Mouse (Mus musculus) liver, adult (tissue): Measurements from ENCODE around the gene Cryba1.

Experiments
- GATA4 ChIP-seq: IDR thresholded peaks from 2 replicates; pipeline ENCODE4 v1.6.1; 2014; ENCODE audit warnings: mild to moderate bottlenecking, low read length; ENCODE audit not compliant: insufficient replicate concordance

Gene Cryba1

GRCm38 (mm10) chr11:77725183-77725582 lies at the start of gene Cryba1:
Cryba1 (minus strand) TSS chr11:77725283.
- TF ChIP-seq GATA4, result no peak

- no peak for TF ChIP-seq GATA4
Observed at GRCm38 (mm10) chr11:77771879-77772713, 47.0 kb upstream of the Cryba1 start.

GRCm38 (mm10) chr11:77770346-77770745 lies 45.3 kb upstream of the Cryba1 start:
- peak; percentile 7; the same call in 1 of the 2 replicates for TF ChIP-seq GATA4

DNA sequence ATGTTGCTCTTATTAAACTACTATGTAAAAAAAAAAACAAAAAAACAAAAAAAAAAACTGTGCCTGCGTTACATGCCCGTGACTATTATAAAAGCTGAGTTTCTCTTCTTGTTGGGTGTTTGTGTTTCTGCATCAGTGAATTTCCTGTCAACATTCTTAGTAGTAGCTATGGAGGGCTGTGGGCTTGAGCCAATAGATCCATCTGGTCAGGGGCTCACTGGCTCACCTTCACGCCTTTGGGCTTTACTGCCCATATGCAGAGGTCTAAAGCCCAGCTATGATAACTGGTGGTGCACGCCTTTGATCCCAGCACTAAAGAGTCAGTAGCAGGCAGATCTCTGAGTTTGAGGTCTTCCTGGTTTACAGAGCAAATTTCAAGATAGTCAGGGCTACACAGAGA lies 44.4 kb upstream of the Cryba1 start:
- no peak for TF ChIP-seq GATA4

DNA sequence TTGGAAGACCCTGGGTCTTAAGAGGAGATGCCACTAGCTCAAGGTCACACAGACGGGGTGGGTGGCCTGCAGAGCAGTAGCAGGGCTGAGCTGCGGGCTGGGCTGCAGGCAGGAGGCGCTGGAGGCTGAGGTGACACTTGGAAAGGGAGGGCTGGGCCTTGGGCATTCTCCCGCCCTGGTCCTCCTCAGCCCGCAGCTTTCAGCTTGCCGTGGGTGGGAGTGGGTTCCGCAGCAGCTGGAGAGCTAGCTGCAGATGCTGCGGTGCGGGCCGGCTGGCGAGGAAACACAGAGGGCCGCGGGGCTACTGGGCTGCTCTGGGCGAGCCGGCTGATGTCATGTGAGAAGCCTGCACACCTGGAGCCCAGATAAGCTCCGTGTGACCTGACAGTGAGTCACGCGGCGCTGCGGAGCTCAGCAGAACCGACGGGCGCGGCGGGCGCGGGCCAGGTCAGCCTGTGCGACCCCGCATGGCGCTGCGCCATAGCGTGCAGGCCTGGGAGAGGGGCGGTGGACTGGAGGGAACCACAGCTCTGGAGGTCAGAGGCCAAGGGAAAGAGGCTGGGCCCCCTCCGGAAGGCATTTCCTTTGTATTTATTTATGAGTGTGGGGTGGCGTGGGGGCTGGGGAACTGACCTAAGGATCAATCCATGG lies 41.4 kb upstream of the Cryba1 start:
- TF ChIP-seq GATA4, result peak; percentile 87; the same call in 1 of the 2 replicates

DNA sequence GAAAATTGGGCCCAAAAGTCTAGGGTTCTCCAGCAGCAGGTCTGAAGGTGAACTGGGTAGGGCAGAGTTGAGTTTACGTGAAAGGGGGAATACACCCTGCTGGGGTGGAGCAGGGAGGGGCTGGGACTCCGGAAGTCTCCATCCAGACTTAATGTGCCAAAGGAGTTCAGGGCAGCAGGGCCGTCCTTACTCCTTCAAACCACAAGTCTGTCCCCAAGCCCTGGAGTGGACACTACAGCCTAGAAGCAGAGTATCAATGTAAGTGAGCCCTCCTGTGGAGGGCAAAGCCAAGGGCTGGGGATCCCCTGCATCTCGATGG lies 40.3 kb upstream of the Cryba1 start:
- TF ChIP-seq GATA4, result no peak

DNA sequence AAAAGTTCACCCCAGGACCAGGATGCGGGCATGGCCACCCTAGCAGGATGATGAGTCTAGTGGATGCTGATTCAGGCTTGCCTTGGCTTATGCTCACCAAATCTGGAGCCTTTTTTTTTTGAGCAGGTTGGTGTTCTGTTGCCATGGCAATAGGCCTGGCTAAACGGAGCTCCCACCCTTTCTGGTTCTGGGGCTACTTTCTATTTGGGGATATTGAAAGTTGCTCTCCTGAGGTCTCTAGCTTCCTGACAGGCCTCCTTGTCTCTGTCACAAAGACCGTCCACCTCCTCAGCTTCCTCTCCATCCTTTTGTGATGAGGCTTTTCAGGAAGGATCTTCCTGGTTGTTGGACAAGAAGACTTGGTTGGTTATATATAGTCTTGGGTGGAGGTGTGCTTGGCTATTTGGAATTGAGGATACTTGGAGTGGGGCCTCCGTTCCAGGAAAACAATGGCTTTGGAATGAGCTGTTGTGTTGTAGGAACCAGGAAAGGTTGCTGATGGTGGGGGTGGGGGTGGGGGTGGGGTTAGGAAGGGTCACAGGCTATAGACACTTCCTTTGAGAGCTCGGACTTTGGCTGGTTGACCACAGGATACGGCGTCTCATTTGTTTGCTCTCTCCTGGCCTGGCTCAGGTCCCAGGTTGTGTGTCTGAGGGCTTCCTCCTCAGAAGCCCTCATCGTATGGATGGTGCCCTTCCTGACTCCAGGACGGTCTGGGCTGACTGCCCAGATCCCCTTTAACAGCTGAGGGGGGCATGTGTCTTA lies 39.8 kb upstream of the Cryba1 start:
- no peak for TF ChIP-seq GATA4

DNA sequence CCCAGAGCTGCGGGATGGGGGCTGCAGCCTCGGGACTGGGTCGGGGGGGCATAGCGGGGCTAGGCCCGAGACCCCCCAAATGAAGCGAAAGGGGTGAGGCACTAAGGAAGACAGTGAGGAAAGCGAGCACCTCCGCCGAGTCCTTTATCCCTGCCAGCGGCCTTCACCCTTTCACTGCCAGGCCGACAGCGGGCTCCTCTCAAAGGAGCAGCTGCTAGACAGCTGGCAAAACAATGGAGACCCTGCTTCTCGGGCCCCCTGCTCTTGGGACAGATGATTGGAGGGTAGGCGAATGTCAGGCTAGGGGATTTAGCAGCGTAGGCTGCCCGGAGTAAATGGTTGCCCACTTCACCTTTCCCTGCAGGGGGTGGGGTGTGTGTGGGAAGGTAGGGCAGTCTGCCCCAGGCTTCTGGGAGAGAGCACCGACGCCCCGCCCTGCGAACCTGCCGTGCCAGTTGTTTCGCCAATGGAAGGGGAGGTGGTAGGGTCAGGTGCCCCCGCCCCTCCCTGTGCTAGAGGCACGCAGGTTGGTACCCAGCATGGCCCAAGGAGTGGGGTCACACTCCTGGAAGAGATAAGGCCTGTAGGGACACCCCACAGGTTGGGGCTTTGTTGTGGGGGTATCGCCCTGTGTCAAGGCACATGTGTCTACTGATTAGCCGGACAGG lies 38.7 kb upstream of the Cryba1 start:
- TF ChIP-seq GATA4, result no peak

GRCm38 (mm10) chr11:77762783-77763672 lies 37.9 kb upstream of the Cryba1 start, which contains the start of gene Myo18a:
Myo18a (plus strand) TSS chr11:77763246.
- no peak for TF ChIP-seq GATA4

- TF ChIP-seq GATA4, result no peak
Observed at GRCm38 (mm10) chr11:77760031-77760430, 34.9 kb upstream of the Cryba1 start.

- no peak for TF ChIP-seq GATA4
Observed at GRCm38 (mm10) chr11:77753469-77753868, 28.4 kb upstream of the Cryba1 start.

GRCm38 (mm10) chr11:77752525-77752924 lies 27.4 kb upstream of the Cryba1 start:
- no peak for TF ChIP-seq GATA4

DNA sequence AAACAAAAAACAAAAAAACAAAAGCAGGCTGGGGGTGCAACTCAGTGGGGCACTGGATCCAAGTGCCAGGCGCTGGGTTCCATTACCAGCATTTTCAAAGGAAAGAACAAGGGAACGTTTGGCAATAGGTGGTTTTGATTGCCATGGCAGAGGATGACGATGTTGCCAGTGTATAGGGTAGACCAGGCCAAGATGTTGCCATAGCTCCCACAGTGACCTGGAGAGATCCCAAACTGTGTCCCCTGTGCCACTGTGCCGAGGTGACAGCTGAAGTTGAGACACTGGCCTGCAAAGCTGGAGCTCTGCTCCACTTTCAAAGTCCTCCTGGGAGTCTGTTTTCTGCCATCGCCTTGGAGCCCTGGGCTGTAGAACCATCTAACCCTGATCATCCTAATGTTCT lies 23.9 kb upstream of the Cryba1 start:
- TF ChIP-seq GATA4, result no peak

DNA sequence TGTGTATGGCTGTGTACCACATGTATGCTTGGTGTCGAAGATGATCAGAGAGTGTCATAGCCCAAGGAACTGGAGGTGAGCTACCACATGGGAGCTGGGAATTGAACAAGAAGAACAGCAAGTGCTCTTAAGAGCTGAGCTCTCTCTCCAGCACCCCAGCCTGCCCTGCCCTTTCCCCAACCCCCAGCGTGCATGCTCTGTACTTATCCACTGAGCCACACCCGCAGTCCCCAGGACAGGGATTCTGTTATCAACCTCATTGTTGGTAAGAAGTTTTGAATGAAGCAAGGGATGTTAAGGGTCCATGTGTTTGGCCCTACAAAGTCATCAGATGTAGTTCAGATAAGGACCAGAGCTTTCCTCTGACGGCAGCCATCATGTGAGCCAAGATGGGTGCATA lies 21.6 kb upstream of the Cryba1 start:
- TF ChIP-seq GATA4, result no peak
